Mouse (Mus musculus): ENCODE measurements around the gene Rbl1. TPM values are rescaled to one million over a fixed set of nuclear protein-coding genes. Genes with fewer than 3 reads are reported as not detected.
A peak's percentile ranks its signal among the peaks of the same experiment; 100 is the strongest.

The Rbl1 gene
- polyA plus RNA-seq, 1 experiment from 2014 or later: 17.0 TPM

- H3K9ac ChIP-seq: no peak overlapping the region
- no peaks in the 10 kb centered on the region for H3K27me3 ChIP-seq (replicated peaks)
- WGBS: 81% methylated on average over 4 of the region's 4 CpGs
- H3K27ac ChIP-seq (replicated peaks): no peak overlapping the region
- H3K9me3 ChIP-seq: peaks cover 6% of the 10 kb centered on the region; the same call in 1 of the 2 replicates
- H3K36me3 ChIP-seq: peaks cover 19% of the 10 kb centered on the region
- H3K4me3 ChIP-seq: no peak overlapping the region
- no peak for ATAC-seq (ENCODE audit: extremely low read depth, insufficient number of reproducible peaks, low FRiP score, low TSS enrichment)
- H3K4me1 ChIP-seq: no peaks in the 10 kb centered on the region
- H3K4me2 ChIP-seq: no peak overlapping the region
Observed at GRCm38 (mm10) chr2:157141962-157142361, 62.4 kb downstream of the Rbl1 start.

GRCm38 (mm10) chr2:157139251-157139802 is 65.0 kb downstream of the Rbl1 start:
- no peaks in the 10 kb centered on the region for H3K27me3 ChIP-seq (replicated peaks)
- 72% methylated on average over 5 of the region's 5 CpGs for WGBS
- no peak overlapping the region for H3K4me2 ChIP-seq
- H3K9ac ChIP-seq: no peak overlapping the region
- H3K9me3 ChIP-seq: peaks cover 6% of the 10 kb centered on the region; the same call in 1 of the 2 replicates
- ATAC-seq (ENCODE audit: extremely low read depth, insufficient number of reproducible peaks, low FRiP score, low TSS enrichment): no peak
- H3K4me1 ChIP-seq: no peaks in the 10 kb centered on the region
- no peak overlapping the region for H3K27ac ChIP-seq (replicated peaks)
- H3K4me3 ChIP-seq: no peak overlapping the region
- H3K36me3 ChIP-seq: no peaks in the 10 kb centered on the region

GRCm38 (mm10) chr2:157138808-157139207 is 65.5 kb downstream of the Rbl1 start:
- H3K27me3 ChIP-seq (replicated peaks): no peaks in the 10 kb centered on the region
- ATAC-seq (ENCODE audit: extremely low read depth, insufficient number of reproducible peaks, low FRiP score, low TSS enrichment): no peak
- WGBS: 73% methylated on average over 5 of the region's 5 CpGs

GRCm38 (mm10) chr2:157137959-157138731 is 66.2 kb downstream of the Rbl1 start:
- no peaks in the 10 kb centered on the region for H3K27me3 ChIP-seq (replicated peaks)
- peaks cover 11% of the 10 kb centered on the region for H3K4me1 ChIP-seq
- peaks cover 6% of the 10 kb centered on the region; the same call in 1 of the 2 replicates for H3K9me3 ChIP-seq
- H3K4me3 ChIP-seq: no peak overlapping the region
- no peak for ATAC-seq (ENCODE audit: extremely low read depth, insufficient number of reproducible peaks, low FRiP score, low TSS enrichment)
- no peak overlapping the region for H3K9ac ChIP-seq
- WGBS: 84% methylated on average over 9 of the region's 9 CpGs
- no peak overlapping the region for H3K4me2 ChIP-seq
- H3K36me3 ChIP-seq: no peaks in the 10 kb centered on the region
- H3K27ac ChIP-seq (replicated peaks): no peak overlapping the region

More at GRCm38 (mm10) chr2:157138808-157139207, 65.5 kb downstream of the Rbl1 start:
- Histone ChIP-seq H3K9me3 (peaks cover 6% of the 10 kb centered on the region; the same call in 1 of the 2 replicates), H3K9ac (no peak overlapping the region), H3K4me1 (peaks cover 5% of the 10 kb centered on the region), H3K4me2 (no peak overlapping the region), H3K27ac (replicated peaks) (no peak overlapping the region), H3K36me3 (no peaks in the 10 kb centered on the region), H3K4me3 (no peak overlapping the region)

GRCm38 (mm10) chr2:157136646-157137045 is 67.7 kb downstream of the Rbl1 start:
- ATAC-seq (ENCODE audit: extremely low read depth, insufficient number of reproducible peaks, low FRiP score, low TSS enrichment): no peak
- H3K4me3 ChIP-seq: no peak overlapping the region
- no peak overlapping the region for H3K27ac ChIP-seq (replicated peaks)
- no peaks in the 10 kb centered on the region for H3K36me3 ChIP-seq
- H3K4me2 ChIP-seq: no peak overlapping the region
- H3K9me3 ChIP-seq: peaks cover 6% of the 10 kb centered on the region; the same call in 1 of the 2 replicates
- no peaks in the 10 kb centered on the region for H3K27me3 ChIP-seq (replicated peaks)
- H3K9ac ChIP-seq: no peak overlapping the region
- H3K4me1 ChIP-seq: peaks cover 16% of the 10 kb centered on the region
- 65% methylated on average over 2 of the region's 2 CpGs for WGBS

- H3K9ac ChIP-seq: no peak overlapping the region
- H3K4me3 ChIP-seq: no peak overlapping the region
- peaks cover 6% of the 10 kb centered on the region; the same call in 1 of the 2 replicates for H3K9me3 ChIP-seq
- WGBS: 81% methylated on average over 4 of the region's 4 CpGs
- H3K4me2 ChIP-seq: no peak overlapping the region
- no peak for ATAC-seq (ENCODE audit: extremely low read depth, insufficient number of reproducible peaks, low FRiP score, low TSS enrichment)
- no peaks in the 10 kb centered on the region for H3K36me3 ChIP-seq
- no peak overlapping the region for H3K27ac ChIP-seq (replicated peaks)
- H3K27me3 ChIP-seq (replicated peaks): no peaks in the 10 kb centered on the region
- peaks cover 16% of the 10 kb centered on the region for H3K4me1 ChIP-seq
Observed at GRCm38 (mm10) chr2:157136176-157136575, 68.2 kb downstream of the Rbl1 start.

- Histone ChIP-seq H3K36me3 (no peaks in the 10 kb centered on the region), H3K9me3 (peaks cover 6% of the 10 kb centered on the region; the same call in 1 of the 2 replicates), H3K27ac (replicated peaks) (peak overlapping the region; percentile 83), H3K9ac (peak overlapping the region; percentile 88), H3K27me3 (replicated peaks) (no peaks in the 10 kb centered on the region), H3K4me2 (peak overlapping the region; percentile 76), H3K4me1 (peaks cover 16% of the 10 kb centered on the region), H3K4me3 (peak overlapping the region; percentile 77)
- WGBS: 82% methylated on average over 10 of the region's 10 CpGs
- ATAC-seq (ENCODE audit: extremely low read depth, insufficient number of reproducible peaks, low FRiP score, low TSS enrichment): no peak
Observed at GRCm38 (mm10) chr2:157135529-157136120, 68.7 kb downstream of the Rbl1 start.

- H3K27ac ChIP-seq (replicated peaks): peak within 1 kb of the TSS; percentile 83
- peak within 1 kb of the TSS; percentile 76 for H3K4me2 ChIP-seq
- no peaks in the 10 kb centered on the region for H3K27me3 ChIP-seq (replicated peaks)
- H3K4me3 ChIP-seq: peak within 1 kb of the TSS; percentile 77
- H3K4me1 ChIP-seq: peaks cover 16% of the 10 kb centered on the region
- under 1% methylated on average over 32 of the region's 32 CpGs for WGBS
- no peaks in the 10 kb centered on the region for H3K36me3 ChIP-seq
- peak; percentile 91 for ATAC-seq (ENCODE audit: extremely low read depth, insufficient number of reproducible peaks, low FRiP score, low TSS enrichment)
- peaks cover 3% of the 10 kb centered on the region; the same call in 1 of the 2 replicates for H3K9me3 ChIP-seq
- peak within 1 kb of the TSS; percentile 88 for H3K9ac ChIP-seq
Observed at GRCm38 (mm10) chr2:157135014-157135413, 69.3 kb downstream of the Rbl1 start, which contains the start of gene Samhd1. Gene Samhd1 (minus strand): TSS chr2:157135265.

- Histone ChIP-seq H3K4me2 (peak overlapping the region; percentile 76), H3K9me3 (no peaks in the 10 kb centered on the region), H3K36me3 (peaks cover under 1% of the 10 kb centered on the region; the same call in 1 of the 2 replicates), H3K9ac (peak overlapping the region; percentile 88), H3K4me1 (peaks cover 16% of the 10 kb centered on the region), H3K4me3 (peak overlapping the region; percentile 77), H3K27me3 (replicated peaks) (no peaks in the 10 kb centered on the region), H3K27ac (replicated peaks) (peak overlapping the region; percentile 83)
- peak; percentile 53; the same call in 1 of the 2 replicates for ATAC-seq (ENCODE audit: extremely low read depth, insufficient number of reproducible peaks, low FRiP score, low TSS enrichment)
- under 1% methylated on average over 25 of the region's 25 CpGs for WGBS
Observed at GRCm38 (mm10) chr2:157134479-157134931, 69.8 kb downstream of the Rbl1 start.

GRCm38 (mm10) chr2:157133769-157134478 is 70.4 kb downstream of the Rbl1 start:
- H3K4me1 ChIP-seq: peaks cover 16% of the 10 kb centered on the region
- H3K9me3 ChIP-seq: no peaks in the 10 kb centered on the region
- H3K27ac ChIP-seq (replicated peaks): peak overlapping the region; percentile 83; the same call in 1 of the 2 replicates
- H3K4me3 ChIP-seq: peak overlapping the region; percentile 77
- no peak for ATAC-seq (ENCODE audit: extremely low read depth, insufficient number of reproducible peaks, low FRiP score, low TSS enrichment)
- peak overlapping the region; percentile 76 for H3K4me2 ChIP-seq
- H3K27me3 ChIP-seq (replicated peaks): no peaks in the 10 kb centered on the region
- H3K9ac ChIP-seq: peak overlapping the region; percentile 88
- WGBS: 18% methylated on average over 11 of the region's 11 CpGs
- H3K36me3 ChIP-seq: peaks cover 4% of the 10 kb centered on the region; the same call in 1 of the 2 replicates

All from heart, embryonic 13.5 days (tissue).